Mouse (Mus musculus) neutrophil, adult 5-6 weeks (primary cell): ENCODE data around the gene Gnb2. TPM values are rescaled to one million over a fixed set of nuclear protein-coding genes. Genes with fewer than 3 reads are reported as not detected.
A peak's percentile ranks its signal among the peaks of the same experiment; 100 is the strongest.

ENCODE experiments used
- ATAC-seq: fragments of 151-379, 151-347 bp; 2 replicates; pipeline ENCODE4 v1.8.0; 2017; ENCODE audit warnings: mild to moderate bottlenecking, moderate TSS enrichment; ENCODE audit not compliant: insufficient number of reproducible peaks, poor library complexity, low FRiP score, severe bottlenecking; ENCODE audit errors: extremely low read depth
- total RNA-seq: library from RNA; stranded (forward); fragments of 200-1000 nt; gene quantifications from 2 replicates; pipeline ENCODE4 v1.2.3, GENCODE M21; 2017

Gnb2 gene
- total RNA-seq, 1 experiment from 2014 or later = 434 TPM

DNA sequence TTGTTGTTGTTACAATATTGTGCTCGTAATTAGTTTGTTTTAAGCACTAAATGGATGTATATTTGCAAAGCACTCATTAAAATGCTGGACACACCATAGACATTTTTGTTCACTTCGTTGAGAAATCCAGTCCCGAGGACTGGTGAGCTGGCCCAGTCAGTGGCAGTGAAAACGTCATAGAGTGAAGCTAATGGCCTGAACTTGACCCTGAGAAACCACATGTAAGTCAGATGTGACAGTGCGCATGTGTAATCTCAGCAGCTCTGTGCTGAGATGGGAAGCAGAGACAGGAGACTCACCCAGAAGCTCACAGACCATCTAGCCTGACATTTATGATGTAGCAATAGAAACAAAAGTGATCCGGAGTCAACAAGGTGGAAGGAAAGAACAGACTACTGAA is 11.6 kb upstream of the Gnb2 start:
- no peak for ATAC-seq

DNA sequence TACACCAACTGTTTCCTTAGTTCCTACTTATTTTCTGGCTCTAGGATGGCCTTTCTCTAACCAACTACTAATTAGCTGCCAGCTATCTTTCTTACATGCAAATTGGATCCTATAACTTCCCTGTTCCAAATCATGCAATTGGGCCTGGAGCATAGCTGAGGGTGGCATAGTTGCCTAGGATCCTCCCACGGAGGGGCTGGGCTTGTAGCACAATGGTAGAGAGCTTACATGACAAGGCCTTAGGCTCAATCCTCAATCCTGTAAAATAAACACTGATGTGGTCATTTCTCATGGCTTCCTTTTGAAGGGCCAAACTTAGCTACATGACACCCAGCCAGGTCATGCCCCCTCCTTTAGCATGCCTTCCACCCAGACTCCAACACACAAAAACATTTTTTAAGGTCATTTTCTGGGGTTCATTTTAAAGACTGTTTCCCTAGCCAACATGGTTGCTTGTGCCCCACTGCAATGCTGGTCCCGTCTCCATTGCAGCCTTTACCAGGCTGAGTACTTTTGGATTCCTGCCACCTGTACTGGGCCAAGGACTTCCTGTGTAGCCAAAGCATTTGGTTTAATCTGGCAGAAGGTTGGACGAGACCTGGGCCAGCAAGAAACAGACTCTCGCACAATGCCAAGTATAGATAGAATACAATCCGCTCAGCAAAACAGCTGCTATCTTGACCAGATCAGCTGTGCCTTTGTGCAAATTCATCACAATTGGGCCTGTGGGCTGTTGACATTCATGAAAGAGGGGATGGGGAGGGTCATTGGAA is 8.6 kb upstream of the Gnb2 start:
- no peak for ATAC-seq

DNA sequence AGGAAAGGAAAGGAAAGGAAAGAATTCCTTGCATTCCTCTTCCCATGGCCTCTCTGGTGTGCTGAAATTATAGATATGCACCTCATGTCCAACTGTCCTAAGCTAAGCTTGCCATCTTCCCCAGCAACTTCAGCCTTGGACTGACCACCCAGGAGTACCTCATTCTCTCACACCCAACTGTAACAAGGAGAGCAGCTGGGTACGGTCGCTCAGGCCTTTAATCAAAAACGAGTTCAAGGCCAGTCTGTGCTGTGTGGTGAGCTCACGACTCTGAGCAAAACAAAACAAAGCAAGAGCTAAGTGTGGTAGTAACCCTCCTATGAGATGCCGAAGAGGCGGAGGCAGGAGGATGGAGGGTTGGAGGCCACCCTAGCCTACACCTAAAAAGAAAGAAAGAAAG is 7.7 kb upstream of the Gnb2 start:
- no peak for ATAC-seq

DNA sequence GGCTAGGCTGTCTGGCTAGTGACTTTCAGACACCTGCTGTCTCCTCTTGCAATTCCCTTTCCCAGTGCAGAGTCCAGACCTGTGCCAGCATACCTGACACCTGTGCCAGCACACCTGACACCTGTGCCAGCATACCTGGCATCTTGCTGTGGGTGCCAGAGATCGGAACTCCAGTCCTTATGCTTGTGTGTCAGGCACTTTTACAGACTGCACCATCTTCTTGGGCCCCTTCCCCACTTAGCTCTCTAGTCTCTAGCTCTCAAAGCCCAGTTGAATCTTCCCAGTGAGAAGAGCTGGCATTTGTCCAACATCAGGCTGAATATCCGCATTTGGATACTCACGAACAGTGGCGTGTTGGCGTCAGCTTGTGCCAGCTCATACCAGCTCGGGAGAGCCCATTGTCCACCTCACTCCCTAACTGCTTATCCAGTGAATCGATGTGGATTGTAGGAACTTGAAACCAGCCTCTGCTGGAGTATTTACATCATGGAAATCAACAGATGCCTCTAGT is 6.0 kb upstream of the Gnb2 start:
- no peak for ATAC-seq

DNA sequence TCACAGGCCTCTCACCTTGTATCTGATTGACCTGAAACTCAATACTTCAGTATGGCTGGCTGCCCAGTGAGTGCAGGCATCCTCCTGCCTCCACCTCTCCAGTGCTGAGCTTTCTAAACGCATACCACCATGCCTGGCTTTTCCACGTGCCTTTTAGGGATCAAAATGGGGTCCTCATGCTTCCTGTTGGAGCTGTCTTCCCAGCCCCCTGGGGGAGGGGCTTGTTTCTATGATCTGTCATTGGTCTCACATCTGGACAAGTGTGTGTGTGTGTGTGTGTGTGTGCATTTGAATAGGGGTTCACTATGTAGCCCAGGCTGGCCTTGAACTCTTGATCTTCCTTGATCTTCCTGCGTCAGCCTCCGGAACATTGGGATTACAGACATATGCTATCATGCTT is 4.2 kb upstream of the Gnb2 start:
- ATAC-seq = no peak

DNA sequence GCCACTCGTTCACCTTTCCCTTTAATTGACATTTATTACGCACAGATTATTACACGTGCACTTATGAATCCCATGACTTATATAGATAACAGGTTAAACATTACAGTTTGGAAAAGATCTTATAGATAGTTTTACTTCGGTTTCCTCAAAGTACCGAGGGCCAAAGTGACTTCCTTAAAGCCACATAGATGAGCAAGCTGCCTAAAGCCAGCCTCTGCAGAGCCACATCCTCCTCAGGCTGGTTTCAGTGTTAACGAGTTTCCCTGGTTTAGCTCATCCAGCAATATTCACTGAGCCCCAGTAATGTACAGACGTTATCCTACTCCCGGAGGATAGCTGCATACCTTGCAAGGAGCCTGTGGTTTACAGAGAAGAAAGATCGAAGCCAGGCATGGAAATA is 2.0 kb upstream of the Gnb2 start:
- no peak for ATAC-seq

DNA sequence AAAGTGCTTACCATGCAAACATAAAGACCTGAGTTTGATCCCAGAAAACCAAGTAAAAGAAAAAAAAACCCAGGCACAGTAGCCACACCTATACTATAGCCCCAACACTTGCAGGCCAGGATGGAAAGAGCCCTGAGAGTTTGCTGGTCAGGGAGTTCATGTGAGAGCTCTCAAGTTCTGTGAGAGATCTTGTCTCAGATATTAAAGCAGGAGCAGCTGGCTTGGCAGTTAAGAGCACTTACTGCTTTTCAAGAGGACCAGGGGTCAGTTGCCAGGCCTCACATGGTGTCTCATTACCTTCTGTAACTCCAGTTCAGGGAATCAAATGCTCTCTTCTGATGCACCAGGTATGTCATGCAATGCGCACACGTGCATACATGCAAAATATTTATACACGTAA is 1.5 kb upstream of the Gnb2 start:
- ATAC-seq = no peak

DNA sequence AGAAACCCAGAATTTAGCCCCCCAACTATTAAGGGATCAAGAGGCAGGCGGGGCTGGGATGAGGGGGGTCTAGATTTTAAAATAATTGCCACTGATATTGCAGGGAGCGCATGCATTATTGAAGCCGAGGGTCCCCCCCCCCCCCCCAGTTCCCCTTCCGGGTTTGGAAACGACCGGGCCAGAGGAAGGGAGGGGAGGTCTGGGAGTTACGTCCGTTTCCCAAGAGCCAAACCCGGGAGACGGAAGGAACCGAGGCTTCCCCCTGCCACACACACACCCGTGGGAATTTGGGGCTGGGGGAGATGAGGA is 548 bp downstream of the Gnb2 start:
- ATAC-seq = no peak

DNA sequence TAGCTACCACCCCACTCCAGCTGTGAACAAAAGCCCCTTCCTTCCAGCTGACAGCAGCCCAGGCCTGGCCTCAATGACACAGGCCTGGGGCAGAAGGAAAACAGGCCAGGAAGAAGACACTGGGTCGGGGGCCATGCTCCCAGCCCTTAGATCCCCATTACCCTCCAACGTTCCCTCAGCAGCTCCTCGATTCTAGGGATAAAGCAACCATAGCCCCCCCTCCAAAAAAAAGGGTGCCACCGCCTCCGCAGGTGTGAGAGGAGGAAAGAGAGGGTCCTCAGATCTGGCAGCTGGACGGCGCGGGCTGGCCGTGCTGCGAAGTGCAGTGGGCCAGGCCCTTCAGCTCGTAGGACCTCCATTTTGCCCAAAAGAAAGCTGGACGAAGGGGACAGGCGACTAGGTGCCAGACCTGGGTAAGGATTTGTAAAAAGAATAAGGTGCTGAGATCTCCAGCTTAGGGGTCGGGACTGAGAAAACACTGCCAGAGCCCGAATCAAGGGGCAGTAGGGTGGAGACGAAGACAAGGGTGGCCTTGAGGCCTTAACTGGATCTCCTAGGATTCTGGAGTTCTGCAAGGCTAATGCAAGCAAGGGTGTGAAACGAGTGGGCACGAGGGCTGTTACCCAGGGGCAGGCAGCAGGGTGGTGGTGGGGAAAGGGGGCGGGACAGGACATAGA is 1.0 kb downstream of the Gnb2 start:
- ATAC-seq = no peak

DNA sequence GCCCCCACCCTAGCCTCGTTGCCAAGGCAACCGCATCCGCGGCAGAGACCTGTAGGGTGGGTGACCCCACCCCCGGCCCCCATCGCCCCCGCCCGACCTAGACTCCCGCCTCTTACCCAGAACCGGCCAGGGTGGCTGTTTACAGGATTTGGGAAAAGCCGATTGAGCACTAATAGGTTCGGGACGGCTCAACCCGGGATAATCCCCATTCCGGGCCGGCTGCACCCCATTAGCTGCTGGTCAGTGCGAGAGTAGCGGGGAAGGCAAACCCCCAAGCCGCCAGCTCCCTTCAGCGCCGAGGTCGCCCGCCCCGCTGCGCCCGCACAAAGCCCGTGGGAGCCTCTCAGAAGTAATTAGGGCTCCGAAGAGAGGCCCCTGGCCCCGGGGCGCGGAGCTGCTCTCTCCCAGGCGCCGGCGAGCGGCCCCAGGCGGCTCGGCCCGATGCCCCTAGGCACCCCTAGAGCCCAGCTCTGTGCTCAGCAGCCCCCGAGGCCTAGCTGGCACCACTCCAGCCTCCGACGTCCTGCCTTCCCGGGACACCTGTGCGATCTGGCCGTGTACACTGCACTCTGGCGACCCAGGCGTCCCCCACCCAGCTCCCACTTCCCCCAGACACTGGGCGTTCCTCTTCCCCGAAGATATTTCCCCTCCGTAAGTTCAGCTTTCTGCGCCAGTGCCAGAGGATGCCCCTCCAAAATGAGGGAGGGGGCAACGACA is 1.7 kb downstream of the Gnb2 start:
- ATAC-seq = no peak

DNA sequence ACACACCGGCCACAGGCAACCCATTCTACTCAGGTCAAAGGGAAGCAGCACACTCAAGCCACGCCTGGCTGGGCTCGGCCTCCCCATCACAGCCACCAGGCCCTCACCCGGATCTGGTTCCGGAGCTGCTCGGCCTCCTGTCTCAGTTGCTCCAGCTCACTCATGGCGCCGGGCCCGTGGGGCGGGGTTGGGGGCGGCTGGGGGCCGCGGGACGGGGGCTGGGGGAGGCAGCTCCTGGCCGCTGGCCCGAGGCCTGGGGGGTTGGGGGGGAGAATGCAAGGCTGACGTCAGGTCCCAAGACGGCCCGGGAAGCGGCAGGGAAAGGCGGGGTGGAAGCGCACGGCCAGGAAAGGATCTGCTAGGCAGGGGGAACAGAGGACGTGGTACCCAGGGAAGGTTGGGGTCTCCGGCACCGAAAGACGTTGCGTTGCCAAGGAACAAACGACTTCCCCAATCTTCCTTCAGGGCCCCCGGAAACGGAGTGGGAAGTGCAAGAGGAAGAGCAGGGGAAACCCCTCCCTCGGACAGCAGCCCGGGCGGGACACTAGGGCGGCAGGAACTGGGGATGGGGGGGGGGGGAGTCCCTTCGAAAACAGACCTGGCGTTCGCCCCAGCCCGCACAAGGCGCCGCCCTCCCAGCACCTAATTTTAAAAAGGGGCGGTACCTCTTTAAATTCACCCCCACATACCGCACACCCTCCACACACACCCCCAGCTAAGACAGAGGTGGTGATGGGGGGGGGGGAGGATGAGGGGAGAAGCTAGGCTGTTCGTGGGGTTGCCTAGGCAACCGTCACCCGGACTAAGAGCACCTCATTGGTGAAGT is 2.5 kb downstream of the Gnb2 start:
- peak; percentile 57 for ATAC-seq

DNA sequence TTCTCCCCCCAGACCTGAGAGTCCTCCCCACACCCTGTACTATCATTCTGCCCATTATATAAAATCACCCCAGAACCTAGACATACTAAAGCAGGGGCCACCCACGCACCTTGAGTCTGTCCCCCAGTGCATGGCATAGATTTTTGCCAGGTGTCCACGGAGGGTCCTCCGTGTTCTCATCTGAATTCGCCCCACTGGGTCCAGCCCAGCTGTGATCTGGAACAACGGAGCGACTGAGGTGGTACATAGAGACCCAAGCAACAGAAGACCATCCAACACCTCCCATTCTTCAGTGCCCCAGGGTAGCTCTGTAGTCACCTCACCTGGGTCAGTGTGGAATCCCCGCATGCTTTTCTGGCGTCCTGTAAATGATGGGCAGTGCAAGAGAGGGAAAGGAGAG is 3.2 kb downstream of the Gnb2 start:
- no peak for ATAC-seq

DNA sequence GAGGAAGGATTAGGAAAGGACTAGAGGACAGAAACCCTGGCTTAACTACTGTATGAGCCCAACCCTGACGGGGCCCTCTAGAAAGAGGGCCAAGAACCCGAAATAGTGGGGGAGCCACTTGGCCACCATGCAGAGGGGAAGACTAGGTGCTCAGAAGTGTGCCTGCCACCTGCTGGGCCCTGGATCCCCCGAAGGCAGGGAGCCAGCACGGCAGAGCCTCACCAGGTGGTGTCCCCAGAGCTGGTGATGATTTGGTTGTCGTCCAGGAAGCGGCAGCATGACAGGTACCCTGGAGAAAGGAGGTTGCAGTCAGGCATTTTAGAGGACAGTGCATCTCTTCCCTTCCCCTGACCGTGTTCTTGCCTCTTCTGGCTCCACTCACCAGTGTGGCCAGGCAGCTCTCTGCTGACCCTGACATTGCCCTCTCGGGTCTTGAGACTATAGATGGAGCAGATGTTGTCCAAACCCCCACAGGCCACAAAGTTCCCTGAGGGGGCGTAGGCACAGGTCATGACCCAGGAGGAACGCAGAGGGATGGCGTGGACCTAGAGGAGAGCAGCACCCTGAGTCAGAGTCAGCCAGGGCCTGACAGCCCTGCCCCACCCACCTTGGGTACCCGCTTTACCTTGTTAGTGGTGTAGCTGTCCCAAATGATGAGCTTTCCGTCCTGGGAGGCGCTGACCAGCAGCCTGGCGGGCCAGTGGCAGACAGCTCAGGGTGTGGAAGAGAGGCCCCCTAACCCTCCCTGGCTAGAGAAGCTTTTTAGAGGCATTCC is 3.9 kb downstream of the Gnb2 start:
- no peak for ATAC-seq

DNA sequence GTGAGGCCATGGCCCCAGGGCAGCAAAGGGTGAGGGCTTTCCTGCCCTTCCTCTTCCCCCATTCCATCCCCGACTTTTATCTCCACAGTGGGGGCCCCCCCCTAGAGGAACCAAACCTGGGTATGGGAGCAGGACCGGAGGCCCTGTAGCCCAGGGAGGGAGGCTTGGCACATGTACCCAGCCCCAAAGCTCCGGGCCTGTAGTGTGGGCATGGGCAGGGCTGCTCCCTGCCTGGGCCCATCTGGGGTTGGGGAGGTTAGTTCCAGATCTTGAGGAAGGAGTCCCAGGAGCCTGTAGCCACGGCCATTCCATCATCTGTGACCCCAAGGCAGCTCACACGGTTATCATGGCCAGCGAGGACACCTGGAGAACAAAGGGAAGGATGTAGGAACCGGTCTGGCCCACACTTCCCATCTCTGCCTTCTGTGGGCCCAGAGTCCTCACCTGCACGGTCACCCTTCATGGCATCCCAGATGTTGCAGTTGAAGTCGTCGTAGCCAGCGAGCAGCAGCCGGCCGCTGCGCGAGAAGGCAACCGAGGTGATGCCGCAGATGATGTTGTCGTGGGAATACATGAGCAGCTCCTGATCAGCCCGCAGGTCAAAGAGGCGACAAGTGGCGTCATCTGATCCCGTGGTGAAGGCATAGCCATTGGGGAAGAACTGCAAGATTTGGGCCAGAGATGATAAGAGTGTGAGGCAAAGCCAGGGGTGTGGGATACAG is 4.9 kb downstream of the Gnb2 start:
- ATAC-seq = no peak

DNA sequence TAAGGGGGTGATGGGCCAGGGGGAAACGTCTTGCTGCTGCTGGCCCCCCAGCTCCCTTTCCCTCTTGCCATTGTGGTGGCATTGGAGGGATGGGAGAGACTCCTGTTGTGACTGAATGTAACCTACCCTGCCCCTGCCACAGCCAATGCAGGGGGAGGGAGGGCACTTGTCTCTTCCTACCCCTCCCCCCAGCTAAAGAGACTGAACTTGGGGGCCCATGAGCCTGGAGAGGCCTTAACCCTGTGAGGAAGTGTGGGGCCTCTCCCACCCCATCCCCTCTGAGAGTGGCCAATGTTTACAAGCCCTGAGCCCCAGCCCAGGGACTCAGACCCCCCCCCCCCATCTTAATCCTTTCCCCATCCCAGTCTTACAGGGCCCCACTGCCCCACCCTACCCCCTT is 5.9 kb downstream of the Gnb2 start:
- no peak for ATAC-seq

DNA sequence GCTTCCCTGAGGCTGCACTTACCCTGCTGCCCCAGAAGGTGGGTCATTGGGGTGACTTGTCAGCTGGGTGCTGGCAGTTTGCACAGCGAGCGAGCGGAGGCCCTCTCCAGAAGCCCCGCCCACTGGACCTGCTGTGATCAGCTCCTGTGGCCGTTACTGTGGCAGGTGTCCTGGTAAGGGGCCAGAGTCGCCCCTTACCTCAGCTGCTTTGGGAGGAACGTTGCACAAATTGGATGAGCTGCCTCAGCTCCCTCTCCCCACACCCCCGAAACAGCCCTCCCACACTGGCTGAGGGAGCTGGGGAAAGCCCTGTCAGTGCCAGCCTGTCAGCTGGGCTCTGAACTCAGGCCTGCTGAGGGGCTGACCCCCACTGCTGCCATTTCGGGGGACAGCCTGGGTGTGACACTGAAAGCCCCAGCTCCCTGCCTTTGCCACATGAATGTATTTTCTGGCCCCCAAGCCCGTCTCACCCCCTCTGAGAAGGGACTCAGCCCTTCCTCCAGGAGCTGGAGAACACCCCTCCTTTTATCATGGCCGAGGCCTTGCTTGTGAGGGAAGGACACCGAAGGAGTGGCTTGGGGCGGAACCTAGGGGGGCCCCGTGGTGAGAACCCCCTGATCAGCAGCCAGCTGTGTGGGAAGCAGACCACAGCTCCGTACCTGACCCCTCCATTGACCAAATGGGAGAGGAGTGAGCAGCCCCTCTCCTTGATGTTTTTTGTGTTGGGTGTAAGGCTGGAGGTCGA is 6.9 kb downstream of the Gnb2 start:
- ATAC-seq = no peak

DNA sequence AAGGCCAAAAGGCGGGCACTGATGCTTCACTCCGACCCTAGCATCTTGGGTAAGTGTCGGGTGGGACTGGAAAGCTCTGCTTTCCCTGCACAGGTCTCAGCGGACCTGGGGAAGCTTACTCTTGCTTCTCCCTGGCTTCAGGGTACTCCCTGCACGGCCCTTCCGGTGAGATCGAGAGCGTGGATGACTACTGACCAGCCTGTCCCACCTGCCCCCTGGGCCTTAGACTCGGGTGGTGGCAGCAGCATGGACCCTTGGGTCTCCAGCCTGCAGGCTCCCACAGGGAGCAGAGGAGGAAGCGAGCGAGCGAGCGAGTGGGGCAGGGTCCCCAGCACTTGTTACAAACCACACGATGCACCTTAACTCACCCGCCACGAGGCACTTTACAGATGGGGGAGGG is 7.8 kb downstream of the Gnb2 start:
- ATAC-seq = no peak
